Mouse (Mus musculus) cerebellum, adult (tissue): ENCODE measurements around the gene Slc30a2.
"Not testable (repeated sequence)": the region's sequence is repeated elsewhere in the genome, so short reads cannot be mapped to it uniquely, and the experiment has no call there.

Experiments
- ATAC-seq: cut with Nextera tagmentation; 2 replicates; pipeline ENCODE4 v1.9.2; 2017; ENCODE audit warnings: mild to moderate bottlenecking, moderate library complexity, mixed read lengths; ENCODE audit not compliant: insufficient number of reproducible peaks, low FRiP score, low TSS enrichment

The Slc30a2 gene

GRCm38 (mm10) chr4:134343071-134344031 is at the start of gene Slc30a2:
Slc30a2 (plus strand) TSS chr4:134343181.
- ATAC-seq = no peak

DNA sequence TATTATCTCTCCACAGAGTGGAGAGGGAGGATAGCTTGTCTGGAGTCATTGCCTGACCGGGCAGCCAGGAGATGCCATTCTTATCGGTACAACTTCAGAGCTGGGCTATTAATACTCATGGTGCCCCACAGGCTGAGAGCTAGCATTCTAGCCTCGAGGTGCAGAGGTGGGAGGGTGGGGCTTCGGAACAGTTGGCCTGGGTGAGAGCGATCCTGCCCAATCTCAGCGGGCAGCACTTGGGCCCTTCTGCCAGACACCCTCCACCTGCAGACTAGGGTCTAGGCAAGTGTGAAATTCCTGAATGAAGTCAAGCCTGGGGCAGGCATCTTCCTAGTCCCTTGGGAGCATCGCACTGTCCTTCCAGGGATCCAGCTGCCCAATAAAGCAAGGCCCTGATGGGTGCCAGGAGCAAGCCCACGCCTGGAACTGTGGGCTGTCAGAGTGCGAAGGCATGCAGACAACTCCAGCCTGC is 49.3 kb upstream of the Slc30a2 start:
- ATAC-seq = no peak

DNA sequence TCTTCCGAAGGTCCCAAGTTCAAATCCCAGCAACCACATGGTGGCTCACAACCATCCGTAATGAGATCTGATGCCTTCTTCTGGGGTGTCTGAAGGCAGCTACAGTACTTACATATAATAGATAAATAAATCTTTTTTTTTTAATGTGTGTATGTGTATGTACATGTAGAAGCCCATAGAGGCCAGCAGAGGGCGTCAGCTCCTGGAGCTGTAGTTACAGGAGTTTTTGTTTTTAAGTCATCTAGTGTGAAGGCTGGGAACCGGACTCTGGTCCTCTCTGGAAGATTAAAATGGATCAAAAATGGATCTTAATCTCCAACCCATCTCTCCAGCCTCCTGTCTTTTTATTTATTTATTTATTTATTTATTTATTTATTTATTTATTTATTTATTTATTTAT is 46.9 kb upstream of the Slc30a2 start:
- not testable (repeated sequence) for ATAC-seq

DNA sequence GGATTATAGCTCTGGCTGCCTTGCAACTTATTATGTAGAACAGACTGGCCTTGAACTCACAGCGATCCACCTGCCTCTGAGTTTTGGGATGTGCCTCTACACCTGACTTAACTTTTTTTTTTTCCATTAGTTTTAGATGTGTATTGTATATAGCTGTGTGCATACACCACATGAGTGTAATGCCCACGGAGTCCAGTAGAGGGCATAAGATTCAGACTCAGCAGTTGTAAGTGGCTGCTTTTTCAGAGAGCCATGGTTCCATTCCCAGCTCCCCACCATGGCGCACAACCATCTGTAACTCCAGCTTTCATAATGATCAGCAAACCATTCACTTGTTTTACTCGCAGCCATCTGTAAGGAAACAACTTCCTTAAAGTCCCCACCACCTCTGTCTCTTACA is 46.5 kb upstream of the Slc30a2 start:
- no peak for ATAC-seq

- no peak for ATAC-seq
These were observed 45.6 kb upstream of the Slc30a2 start for GRCm38 (mm10) chr4:134297369-134297768.

DNA sequence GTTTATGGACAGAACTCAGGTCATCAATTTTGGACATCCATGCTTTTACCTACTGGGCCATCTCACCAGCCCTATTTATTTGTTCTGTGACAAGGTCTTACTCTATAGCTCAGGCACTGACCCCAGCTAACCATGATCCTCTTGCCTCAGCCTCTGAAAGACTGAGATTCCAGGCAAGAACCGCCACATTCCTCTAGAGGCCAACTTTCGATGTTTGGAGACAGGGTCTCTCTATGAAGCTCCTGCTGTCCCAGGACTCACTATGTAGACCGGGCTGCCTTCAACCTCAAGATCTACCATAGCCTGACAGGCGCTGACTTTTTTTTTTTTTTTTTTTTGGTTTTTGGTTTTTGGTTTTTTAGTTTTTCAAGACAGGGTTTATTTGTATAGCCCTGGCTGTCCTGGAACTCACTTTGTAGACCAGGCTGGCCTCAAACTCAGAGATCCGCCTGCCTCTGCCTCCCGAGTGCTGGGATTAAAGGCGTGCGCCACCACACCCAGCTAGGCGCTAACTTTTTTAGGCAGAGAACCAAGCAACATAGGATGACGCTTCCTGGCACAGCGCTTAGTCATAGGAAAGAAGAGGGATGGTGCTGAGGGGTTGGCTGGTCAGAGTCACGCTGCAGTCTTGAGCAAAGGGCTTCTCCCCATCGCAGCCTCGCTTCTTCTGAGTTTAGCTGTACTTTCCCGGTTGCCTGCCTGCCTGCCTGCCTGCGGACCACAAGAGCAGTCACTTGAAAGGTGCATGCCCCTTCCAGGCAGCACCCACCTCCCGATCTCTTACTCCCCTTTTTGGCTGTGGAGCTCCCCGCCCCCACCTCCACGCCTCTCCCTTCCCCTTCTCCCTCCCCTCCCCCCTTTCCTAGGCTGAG is 44.1 kb upstream of the Slc30a2 start:
- no peak for ATAC-seq

DNA sequence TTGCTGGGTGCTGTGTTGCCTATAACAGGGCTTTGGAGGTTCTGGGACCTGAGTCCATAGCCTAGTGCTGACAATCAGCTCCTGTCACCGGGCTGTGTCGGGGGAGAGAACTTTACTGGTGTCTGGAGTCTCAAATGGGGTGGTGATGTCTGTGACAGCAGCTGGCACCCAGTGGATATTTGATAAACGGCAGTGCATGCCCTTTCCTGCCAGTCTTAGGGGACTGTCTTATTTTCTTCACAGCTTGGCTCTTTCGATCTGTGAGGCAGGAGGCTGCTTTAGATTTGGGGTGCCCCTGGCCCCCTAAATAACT is 43.5 kb upstream of the Slc30a2 start:
- no peak for ATAC-seq

GRCm38 (mm10) chr4:134300316-134300715 is 42.7 kb upstream of the Slc30a2 start:
- ATAC-seq = no peak

- no peak for ATAC-seq
These were observed 40.9 kb upstream of the Slc30a2 start for GRCm38 (mm10) chr4:134302084-134302483.

GRCm38 (mm10) chr4:134306963-134307362 is 36.0 kb upstream of the Slc30a2 start:
- no peak for ATAC-seq

DNA sequence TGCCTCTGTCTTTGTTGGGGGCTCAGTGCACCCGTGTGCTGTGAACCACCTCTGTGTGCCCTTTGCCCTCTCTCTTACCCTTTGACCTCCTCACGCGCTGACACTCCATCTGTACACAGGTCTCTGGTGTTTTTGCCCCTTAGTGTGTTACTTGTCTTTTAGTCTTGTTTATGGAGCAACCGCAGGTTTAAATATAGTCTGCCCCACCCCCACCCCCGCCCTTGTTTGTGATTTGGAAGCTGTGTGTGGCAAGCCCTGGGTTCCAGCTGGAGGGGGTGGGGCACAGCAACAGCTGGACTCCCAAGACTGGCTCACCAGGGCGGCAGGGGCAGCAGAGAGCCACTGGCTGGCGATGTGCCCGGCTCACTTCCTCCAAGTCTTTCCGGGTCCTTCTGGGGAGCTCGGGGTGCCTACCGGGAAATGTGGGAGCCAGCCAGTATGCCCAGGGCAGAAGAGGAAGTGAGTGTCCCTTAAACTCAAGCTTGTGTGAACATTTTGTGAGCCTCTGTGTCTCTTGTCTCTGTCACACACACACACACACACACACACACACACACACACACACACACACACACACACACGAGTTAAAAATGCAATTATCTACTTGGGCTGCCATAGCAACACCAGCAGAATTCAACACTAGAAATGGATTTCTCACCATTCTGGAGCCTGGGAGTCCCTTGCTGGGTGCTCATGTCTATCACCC is 35.5 kb upstream of the Slc30a2 start:
- ATAC-seq = no peak

DNA sequence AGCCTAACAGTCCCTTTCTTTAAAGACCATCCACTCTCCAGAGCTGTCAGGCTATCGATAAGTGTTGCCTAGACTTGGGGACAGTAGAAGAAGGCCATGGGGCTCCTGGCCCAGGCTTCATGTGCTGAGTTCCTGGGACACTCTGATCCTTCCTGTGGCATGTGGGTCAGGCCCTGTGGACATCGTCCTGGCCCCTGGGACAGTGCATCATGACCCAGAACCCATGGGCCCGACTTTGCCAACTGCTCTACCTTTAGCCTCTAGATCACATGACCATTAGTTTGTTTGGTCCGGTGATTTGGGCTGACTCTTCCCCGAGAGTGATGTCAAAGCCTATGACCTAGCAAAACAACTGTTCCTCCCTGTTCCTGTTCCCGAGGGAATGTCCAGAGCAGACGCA is 32.9 kb upstream of the Slc30a2 start:
- ATAC-seq = no peak

GRCm38 (mm10) chr4:134310656-134311055 is 32.3 kb upstream of the Slc30a2 start:
- ATAC-seq = no peak

GRCm38 (mm10) chr4:134311784-134312183 is 31.2 kb upstream of the Slc30a2 start:
- ATAC-seq = no peak

GRCm38 (mm10) chr4:134312341-134312740 is 30.6 kb upstream of the Slc30a2 start:
- ATAC-seq = no peak

DNA sequence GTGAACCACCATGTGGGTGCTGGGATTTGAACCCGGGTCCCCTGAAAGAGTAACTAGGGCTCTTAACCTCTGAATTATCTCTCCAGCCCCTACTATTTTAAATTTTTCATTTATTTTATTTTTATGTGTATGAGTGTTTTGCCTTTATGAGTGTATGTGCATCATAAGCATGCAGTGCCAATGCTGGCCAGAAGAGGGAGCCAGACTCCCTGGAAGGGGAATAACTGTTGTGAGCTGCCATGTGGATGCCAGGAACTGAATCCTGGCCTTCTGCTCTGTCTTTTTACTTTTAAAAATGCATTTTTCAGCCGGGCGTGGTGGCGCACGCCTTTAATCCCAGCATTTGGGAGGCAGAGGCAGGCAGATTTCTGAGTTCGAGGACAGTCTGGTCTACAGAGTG is 30.1 kb upstream of the Slc30a2 start:
- ATAC-seq = no peak

DNA sequence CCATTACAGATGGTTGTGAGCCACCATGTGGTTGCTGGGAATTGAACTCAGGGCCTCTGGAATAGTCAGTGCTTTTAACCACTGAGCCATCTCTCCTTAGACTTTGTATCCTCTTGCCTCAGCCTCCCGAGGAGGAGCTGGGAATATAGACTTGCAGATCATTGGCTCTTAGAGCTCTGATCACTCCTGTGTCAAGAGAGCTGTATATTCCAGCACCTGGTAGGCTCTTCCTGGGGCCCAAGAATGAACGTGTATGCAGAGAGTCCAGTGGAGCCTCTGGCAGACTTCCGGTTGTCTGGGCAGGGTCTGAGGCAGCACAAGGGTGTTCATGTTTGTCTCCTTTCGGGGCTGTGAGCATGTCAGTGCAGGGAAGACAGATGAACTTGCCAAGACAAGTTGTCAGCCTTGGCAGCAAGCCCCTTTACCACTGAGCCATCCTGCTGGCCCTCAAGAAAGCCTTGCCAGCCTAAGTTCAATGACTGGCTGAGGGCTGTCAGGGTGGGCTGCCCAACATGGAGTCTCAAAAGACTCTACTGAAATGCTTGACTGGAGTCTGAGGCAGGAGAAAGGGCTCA is 28.8 kb upstream of the Slc30a2 start:
- no peak for ATAC-seq

- no peak for ATAC-seq
These were observed 28.1 kb upstream of the Slc30a2 start, which contains the start of gene Trim63 for GRCm38 (mm10) chr4:134314876-134315275. Trim63 (plus strand) TSS chr4:134315120.

DNA sequence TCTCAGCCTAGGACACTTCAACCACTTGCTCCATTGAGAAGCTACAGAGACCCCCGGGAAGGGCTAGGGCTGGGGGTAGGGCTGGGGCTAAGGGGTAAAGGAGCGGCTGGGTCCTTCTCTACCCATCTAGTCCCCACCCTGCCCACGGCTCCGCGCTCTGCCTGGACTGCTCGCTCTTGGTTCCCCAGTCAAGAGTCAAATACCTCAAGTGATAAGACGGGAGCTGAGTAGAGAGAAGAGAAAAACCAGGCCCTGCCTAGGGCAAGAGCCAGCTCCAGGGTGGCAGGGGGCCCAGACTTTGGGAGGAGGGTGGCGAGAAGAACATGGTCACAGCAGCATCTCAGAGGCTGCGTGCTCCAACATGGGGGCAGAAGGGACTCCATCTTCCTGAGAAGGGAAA is 27.5 kb upstream of the Slc30a2 start:
- ATAC-seq = no peak

GRCm38 (mm10) chr4:134316390-134316789 is 26.6 kb upstream of the Slc30a2 start:
- ATAC-seq = no peak
